Mouse (Mus musculus) lung, postnatal 0 days (tissue): ENCODE data around the gene Clec2h. TPM values are rescaled to one million over a fixed set of nuclear protein-coding genes. Genes with fewer than 3 reads are reported as not detected.
"Not testable (repeated sequence)": the region's sequence is repeated elsewhere in the genome, so short reads cannot be mapped to it uniquely, and the experiment has no call there.

ENCODE experiments used
- ATAC-seq: fragments of 200-750 bp; cut with Nextera tagmentation; 2 replicates; pipeline ENCODE4 v1.8.0; 2017; ENCODE audit warnings: moderate library complexity
- DNase-seq: peaks from one replicate; pipeline ENCODE4 v3.0.0-alpha.2; 2016; ENCODE audit warnings: low spot score
- H3K27ac ChIP-seq: fragments of 300-500 bp; sonication (generic); 2 replicates; pipeline ENCODE4 v1.5.1; 2014; ENCODE audit warnings: antibody characterized with exemption, mild to moderate bottlenecking, low read length, mixed read lengths
- H3K27me3 ChIP-seq: fragments of 300-500 bp; sonication (generic); replicated peaks from 2 replicates; pipeline ENCODE4 v1.6.1; 2014; ENCODE audit warnings: low read length, mixed read lengths; ENCODE audit not compliant: insufficient read depth
- H3K36me3 ChIP-seq: fragments of 300-500 bp; sonication (generic); 2 replicates; pipeline ENCODE4 v1.6.1; 2014; ENCODE audit warnings: low read length, mixed read lengths; ENCODE audit not compliant: insufficient read depth
- H3K4me1 ChIP-seq: fragments of 300-500 bp; sonication (generic); 2 replicates; pipeline ENCODE4 v1.6.1; 2014; ENCODE audit warnings: antibody characterized with exemption, low read depth, low read length, mixed read lengths; ENCODE audit not compliant: insufficient read depth
- H3K4me2 ChIP-seq: fragments of 300-500 bp; sonication (generic); replicated peaks from 2 replicates; pipeline ENCODE4 v1.6.1; 2014; ENCODE audit warnings: low read depth, mild to moderate bottlenecking, low read length, moderate library complexity, mixed read lengths
- H3K4me3 ChIP-seq: fragments of 300-500 bp; sonication (generic); 2 replicates; pipeline ENCODE4 v1.5.1; 2014; ENCODE audit warnings: low read depth, low read length
- H3K9ac ChIP-seq: fragments of 300-500 bp; sonication (generic); replicated peaks from 2 replicates; pipeline ENCODE4 v1.6.1; 2014; ENCODE audit warnings: low read depth, mild to moderate bottlenecking
- H3K9me3 ChIP-seq: fragments of 300-500 bp; sonication (generic); 2 replicates; pipeline ENCODE4 v1.6.1; 2016; ENCODE audit warnings: low read length, mixed read lengths
- CTCF ChIP-seq: IDR thresholded peaks from 2 replicates; pipeline ENCODE4 v1.5.1; 2016; ENCODE audit warnings: antibody characterized with exemption, mild to moderate bottlenecking
- EP300 ChIP-seq: IDR thresholded peaks from 2 replicates; pipeline ENCODE4 v1.6.1; 2016; ENCODE audit warnings: antibody characterized with exemption, mild to moderate bottlenecking, control low read depth
- WGBS: fragments of 180-500 bp; shearing (Covaris S2); extraction: QIAGEN DNeasy Blood & Tissue Kit; methylation state at CpG from one replicate; pipeline ENCODE4 v1.1.7; 2014; 5-methylcytosine and 5-hydroxymethylcytosine counted together
- polyA plus RNA-seq: library from polyadenylated mRNA; unstranded; fragments of >200 nt; fragmentation: Nextera tagmentation; extraction: Ambion mirVana; gene quantifications from 2 replicates; pipeline ENCODE4 v1.2.1, GENCODE M21; 2015

Gene Clec2h
- not detected in 2 replicates for polyA plus RNA-seq

DNA sequence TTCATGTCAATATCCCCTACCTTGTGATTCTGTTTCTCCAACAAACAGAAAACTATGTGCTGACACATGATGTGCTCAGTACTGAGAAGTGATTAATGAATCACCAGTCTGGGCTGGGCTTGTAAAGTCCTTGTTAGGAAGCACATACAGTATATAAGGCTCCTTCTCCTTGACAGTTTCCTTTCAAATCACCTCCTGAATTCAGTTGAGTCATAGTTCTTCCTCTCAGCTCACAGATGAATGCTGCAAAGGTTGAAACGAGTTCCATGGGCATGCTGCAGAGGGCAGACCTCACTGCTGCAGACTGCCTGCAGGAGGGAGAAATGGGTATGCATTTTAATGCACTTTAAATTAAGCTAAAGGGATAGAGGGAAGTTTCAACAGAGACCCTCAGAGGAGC is at the start of gene Clec2h:
Clec2h (plus strand) TSS at position 180 of the 400 bp plus-strand sequence.
- TF ChIP-seq EP300 = no peak
- peak; percentile 17; the same call in 1 of the 2 replicates for TF ChIP-seq CTCF
- Histone ChIP-seq H3K4me2 (no peak within 1 kb of the TSS), H3K4me1 (no peaks in the 10 kb centered on the region), H3K9ac (no peak within 1 kb of the TSS), H3K4me3 (no peak within 1 kb of the TSS), H3K27me3 (no peaks in the 10 kb centered on the region), H3K9me3 (no peaks in the 10 kb centered on the region), H3K36me3 (no peaks in the 10 kb centered on the region), H3K27ac (no peak within 1 kb of the TSS)
- ATAC-seq (no peak), DNase-seq (no peak)
- 5% methylated on average over 1 of the region's 1 CpGs for WGBS

DNA sequence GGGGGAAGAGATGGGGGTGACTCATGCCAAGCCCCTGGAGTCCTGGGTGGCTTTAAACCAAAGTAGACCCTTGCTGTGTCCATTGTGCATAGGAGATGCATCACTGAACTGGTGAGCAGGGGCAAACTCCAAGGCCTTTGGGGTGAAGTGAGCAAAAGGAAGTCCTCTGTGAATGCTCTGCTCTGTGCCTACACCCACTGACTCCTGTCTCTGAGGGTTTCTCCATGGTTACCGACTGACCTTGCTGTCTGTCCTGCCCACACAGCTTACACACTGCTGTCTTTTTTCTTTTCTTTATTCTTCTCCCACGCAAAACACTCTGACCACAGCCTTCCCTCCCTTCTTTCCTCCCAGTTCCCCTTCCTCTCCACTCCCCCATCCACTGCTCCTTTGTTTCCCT is 39.5 kb upstream of the Clec2h start:
- H3K27me3 ChIP-seq = no peaks in the 10 kb centered on the region
- H3K27ac ChIP-seq = no peak overlapping the region
- no peak overlapping the region for H3K9ac ChIP-seq
- WGBS = 63% methylated on average over 2 of the region's 2 CpGs
- H3K4me1 ChIP-seq = no peaks in the 10 kb centered on the region
- H3K4me3 ChIP-seq = no peak overlapping the region
- no peak overlapping the region for H3K4me2 ChIP-seq
- no peak for TF ChIP-seq EP300
- no peak for TF ChIP-seq CTCF
- H3K36me3 ChIP-seq = no peaks in the 10 kb centered on the region
- H3K9me3 ChIP-seq = no peaks in the 10 kb centered on the region
- DNase-seq = no peak
- no peak for ATAC-seq

DNA sequence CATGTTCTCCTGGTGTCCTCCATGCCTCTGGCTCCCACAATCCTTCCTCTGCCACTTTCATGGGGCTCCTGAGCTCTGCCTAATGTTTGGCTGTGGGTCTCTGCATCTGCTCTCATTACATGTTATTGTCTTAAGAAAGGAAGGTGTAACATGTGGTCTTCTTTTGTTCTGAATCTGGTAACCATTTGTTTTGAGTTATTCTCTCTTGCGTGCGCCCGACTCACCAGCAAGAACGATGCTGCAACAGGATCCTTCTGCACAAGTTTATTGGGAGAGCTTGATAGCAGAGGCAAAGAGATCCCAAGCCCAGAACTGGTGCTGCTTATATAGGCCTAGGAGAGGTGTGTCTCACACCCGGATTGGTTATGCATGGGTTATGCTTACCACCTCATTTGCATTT is 38.8 kb upstream of the Clec2h start, which contains the start of gene Klrb1a:
Klrb1a (minus strand) TSS at position 101 of the 400 bp plus-strand sequence.
- not testable (repeated sequence) for H3K27me3 ChIP-seq, H3K4me2 ChIP-seq, H3K4me1 ChIP-seq, DNase-seq, H3K9me3 ChIP-seq, H3K9ac ChIP-seq, H3K4me3 ChIP-seq, ATAC-seq, H3K27ac ChIP-seq, H3K36me3 ChIP-seq
- 93% methylated on average over 5 of the region's 5 CpGs for WGBS

- Histone ChIP-seq H3K4me1 (no peaks in the 10 kb centered on the region), H3K4me3 (no peak overlapping the region), H3K36me3 (no peaks in the 10 kb centered on the region), H3K9ac (no peak overlapping the region), H3K27me3 (no peaks in the 10 kb centered on the region), H3K27ac (no peak overlapping the region), H3K9me3 (no peaks in the 10 kb centered on the region), H3K4me2 (no peak overlapping the region)
- DNase-seq (no peak), ATAC-seq (no peak)
- no peak for TF ChIP-seq CTCF
- TF ChIP-seq EP300 = no peak
- WGBS = 66% methylated on average over 4 of the region's 4 CpGs
Observed at GRCm38 (mm10) chr6:128624425-128624824, 37.8 kb upstream of the Clec2h start.

GRCm38 (mm10) chr6:128625246-128625645 is 36.9 kb upstream of the Clec2h start:
- 87% methylated on average over 6 of the region's 6 CpGs for WGBS

GRCm38 (mm10) chr6:128629771-128630739 is 32.1 kb upstream of the Clec2h start:
- DNase-seq = peak; percentile 68
- WGBS = 39% methylated on average over 13 of the region's 13 CpGs
- not testable (repeated sequence) for H3K9me3 ChIP-seq, H3K36me3 ChIP-seq, H3K4me2 ChIP-seq, H3K27me3 ChIP-seq, H3K9ac ChIP-seq, H3K27ac ChIP-seq, H3K4me3 ChIP-seq, H3K4me1 ChIP-seq
- TF ChIP-seq CTCF = peak; percentile 81
- peak; percentile 77 for ATAC-seq

More at GRCm38 (mm10) chr6:128625246-128625645, 36.9 kb upstream of the Clec2h start:
- not testable (repeated sequence) for DNase-seq, ATAC-seq, H3K4me1 ChIP-seq, H3K9me3 ChIP-seq, H3K27me3 ChIP-seq, H3K4me2 ChIP-seq, H3K9ac ChIP-seq, H3K36me3 ChIP-seq, H3K27ac ChIP-seq, H3K4me3 ChIP-seq

DNA sequence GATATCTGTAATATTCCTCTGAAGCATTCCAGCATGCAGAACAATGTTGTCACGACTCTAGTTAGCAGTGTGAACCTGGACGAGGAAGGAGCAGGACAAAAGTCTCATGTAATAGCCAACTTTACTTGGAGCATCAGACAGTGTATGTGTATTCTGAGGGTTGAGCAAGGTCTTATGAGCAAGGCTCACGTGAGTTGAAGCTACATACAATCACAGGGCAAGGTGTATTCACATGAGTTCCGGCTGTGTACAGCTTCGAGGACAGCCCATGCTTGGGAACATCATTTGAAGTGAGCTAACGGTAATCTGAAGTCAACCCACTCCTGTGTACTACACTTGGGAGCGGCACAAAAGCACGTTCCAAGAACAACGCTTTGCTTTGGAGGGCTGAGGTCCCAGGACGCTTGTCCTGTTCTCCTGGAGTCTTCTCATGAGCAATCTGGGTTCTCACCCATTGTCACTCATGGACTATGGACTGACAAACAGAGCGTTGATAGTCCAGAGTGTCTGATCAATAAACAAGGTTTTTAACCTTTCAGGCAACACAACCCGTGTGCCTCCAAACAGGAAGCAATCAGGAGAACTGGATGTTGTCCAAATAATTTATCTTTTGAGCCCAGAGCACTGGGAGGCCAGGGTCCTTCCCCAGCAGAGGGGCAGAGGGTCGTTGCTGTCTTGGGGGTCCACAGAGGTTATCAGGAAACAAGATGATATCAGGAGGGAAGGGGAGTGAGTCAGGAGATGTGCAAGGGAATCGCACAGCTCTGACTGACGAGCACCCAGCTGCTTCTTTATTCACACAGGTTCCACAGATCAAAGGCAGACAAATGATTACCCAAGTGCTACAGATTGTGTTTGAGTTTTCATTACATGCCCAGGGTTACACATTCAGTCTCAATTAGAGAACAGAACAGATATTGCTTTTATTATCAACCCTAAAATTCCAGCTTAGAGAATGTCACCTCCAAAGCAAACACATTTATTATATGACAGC is 31.0 kb upstream of the Clec2h start:
- H3K36me3 ChIP-seq, H3K27me3 ChIP-seq, ATAC-seq, H3K27ac ChIP-seq, H3K4me3 ChIP-seq, H3K4me1 ChIP-seq, DNase-seq, H3K9me3 ChIP-seq, H3K9ac ChIP-seq, H3K4me2 ChIP-seq: not testable (repeated sequence)
- WGBS = 48% methylated on average over 15 of the region's 15 CpGs
